10 mouse cellular contexts compared by ENCODE assay signal in genomic region chr14:24002647-24003046, GRCm38 (mm10). TPM values are rescaled to one million over a fixed set of nuclear protein-coding genes. Genes with fewer than 3 reads are reported as not detected.
DNase-seq lines count a peak whose midpoint lies in the region; ATAC-seq and TF ChIP-seq lines count a peak whose summit lies in the region.
"Had no signal": no experiment of that assay in that cellular context is flagged by ENCODE, and none has a peak within 500 bp of the region (broad histone marks: within the 10 kb centered on the region; RNA-seq: fewer than 3 reads in every experiment).

No protein-coding gene starts in this region.

- no peaks in the 10 kb centered on the region for H3K36me3 ChIP-seq in forebrain, embryonic 16.5 days (ENCODE audit: control insufficient read depth, insufficient read depth)
- H3K36me3 ChIP-seq in midbrain, embryonic 15.5 days (replicated peaks) = no peaks in the 10 kb centered on the region

- no peak for TF ChIP-seq CTCF in layer of hippocampus, adult 2 months (conservative IDR thresholded peaks at IDR 0.05)

- H3K9me3 ChIP-seq in forebrain, embryonic 16.5 days (ENCODE audit: control insufficient read depth, low read length) = no peaks in the 10 kb centered on the region
- no peaks in the 10 kb centered on the region for H3K9me3 ChIP-seq in midbrain, embryonic 15.5 days

- peak overlapping the region; percentile 92 for H3K4me3 ChIP-seq in layer of hippocampus, adult 2 months
- H3K4me3 ChIP-seq in forebrain, embryonic 16.5 days (replicated peaks; ENCODE audit: low read length) = peak overlapping the region; percentile 79
- H3K4me3 ChIP-seq in midbrain, embryonic 15.5 days = peak overlapping the region; percentile 86

- 46% methylated on average over 5 of the region's 5 CpGs for WGBS in forebrain, embryonic 16.5 days
- WGBS in midbrain, embryonic 15.5 days = 49% methylated on average over 5 of the region's 5 CpGs

- peak overlapping the region; percentile 97 for H3K27ac ChIP-seq in layer of hippocampus, adult 2 months
- no peak overlapping the region for H3K27ac ChIP-seq in forebrain, embryonic 16.5 days (ENCODE audit: low read length)
- H3K27ac ChIP-seq in midbrain, embryonic 15.5 days = no peak overlapping the region

- DNase-seq in layer of hippocampus, adult 2 months (ENCODE audit: low spot score in 2 of 2) = no peak
- no peak for DNase-seq in layer of hippocampus, postnatal 14 days (ENCODE audit: low spot score in 2 of 2)
- DNase-seq in ZHBTc4 (ENCODE audit: low read depth, low spot score) = peak; percentile 2
- no peak for DNase-seq in cerebellum, postnatal 25 days
- DNase-seq in layer of hippocampus, adult 9-10 months (ENCODE audit: low spot score) = no peak
- DNase-seq in gastrocnemius, postnatal 14 days = no peak
- DNase-seq: cerebellum, adult 11-12 months; kidney, postnatal 10 days had no signal

- peaks cover 13% of the 10 kb centered on the region for H3K4me1 ChIP-seq in forebrain, embryonic 16.5 days (replicated peaks; ENCODE audit: control insufficient read depth, insufficient read depth, low read length)
- peaks cover 23% of the 10 kb centered on the region for H3K4me1 ChIP-seq in midbrain, embryonic 15.5 days

- peaks cover 22% of the 10 kb centered on the region for H3K27me3 ChIP-seq in forebrain, embryonic 16.5 days (replicated peaks; ENCODE audit: control insufficient read depth, insufficient read depth, low read length)
- H3K27me3 ChIP-seq in midbrain, embryonic 15.5 days (replicated peaks) = peaks cover 21% of the 10 kb centered on the region; the same call in 1 of the 2 replicates

- no peak overlapping the region for H3K9ac ChIP-seq in forebrain, embryonic 16.5 days (replicated peaks; ENCODE audit: low read depth, low read length)
- peak overlapping the region; percentile 17; the same call in 1 of the 2 replicates for H3K9ac ChIP-seq in midbrain, embryonic 15.5 days

- intact Hi-C loops in gastrocnemius, postnatal 14 days (cut with DNase I; ENCODE audit: low total_unique reads) = loop anchor here (10.0 kb wide), 1 partner anchor 108 kb away; no protein-coding TSS in a partner anchor

- peak overlapping the region; percentile 64 for H3K4me2 ChIP-seq in forebrain, embryonic 16.5 days (ENCODE audit: low read length)
- H3K4me2 ChIP-seq in midbrain, embryonic 15.5 days = peak overlapping the region; percentile 64

- no peak for ATAC-seq in forebrain, embryonic 16.5 days
- ATAC-seq in midbrain, embryonic 15.5 days (replicated peaks) = no peak

RNA-seq across cellular contexts. Expression of gene Kcnma1, which starts 11.6 kb away (rescaled TPM):
- total RNA-seq in layer of hippocampus, adult 2 months (2021) = 100 to 1,000 TPM; 141 to 145 TPM
- 100 to 1,000 TPM; 133 to 151 TPM for total RNA-seq in layer of hippocampus, postnatal 14 days (2021)
- 7.5 and 12.3 TPM in 2 replicates for polyA plus RNA-seq in forebrain, embryonic 16.5 days (2015; fragmentation: Nextera tagmentation; extraction: Ambion mirVana)
- 18.7 and 19.5 TPM in 2 replicates for polyA plus RNA-seq in midbrain, embryonic 15.5 days (2015; fragmentation: Nextera tagmentation; extraction: Ambion mirVana)
- 10 to 100 TPM; 35.5 to 50.7 TPM for total RNA-seq in gastrocnemius, postnatal 14 days (2021)
